Comparison of ENCODE assay signal across 9 mouse cellular contexts in the genomic region with DNA sequence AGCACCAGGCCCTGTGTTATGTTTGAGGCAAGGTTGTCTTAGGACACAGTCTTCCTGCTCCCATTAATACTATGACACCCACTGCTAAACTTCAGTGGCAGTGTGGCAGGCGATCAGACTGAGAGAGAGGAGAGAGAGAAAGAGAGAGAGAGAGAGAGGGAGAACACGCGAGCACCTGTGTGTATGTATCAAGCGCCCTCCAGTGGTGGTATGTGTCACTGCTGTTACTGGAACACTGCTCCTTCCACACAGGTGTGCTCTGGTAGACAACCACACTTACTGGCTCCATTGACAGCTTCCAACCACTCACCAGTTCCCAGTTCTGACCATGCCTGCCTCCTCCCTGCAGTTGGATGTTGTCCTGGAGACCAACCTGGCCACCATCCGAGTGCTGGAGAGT. TPM values are rescaled to one million over a fixed set of nuclear protein-coding genes. Genes with fewer than 3 reads are reported as not detected.
DNase-seq lines count a peak whose midpoint lies in the region; ATAC-seq lines count a peak whose summit lies in the region.
"Had no signal": no experiment of that assay in that cellular context is flagged by ENCODE, and none has a peak within 500 bp of the region (broad histone marks: within the 10 kb centered on the region; RNA-seq: fewer than 3 reads in every experiment).

No protein-coding gene starts in this region.

- H3K9me3 ChIP-seq in kidney, embryonic 14.5 days (ENCODE audit: control insufficient read depth, low read length): no peaks in the 10 kb centered on the region
- H3K9me3 ChIP-seq in midbrain, embryonic 10.5 days (replicated peaks): no peaks in the 10 kb centered on the region
- H3K9me3 ChIP-seq in stomach, embryonic 16.5 days (replicated peaks; ENCODE audit: control insufficient read depth, low read length): no peaks in the 10 kb centered on the region
- H3K9me3 ChIP-seq: limb, embryonic 15.5 days had no signal

- no peak overlapping the region for H3K4me2 ChIP-seq in kidney, embryonic 14.5 days (replicated peaks; ENCODE audit: low read depth, low read length)
- H3K4me2 ChIP-seq in stomach, embryonic 16.5 days (ENCODE audit: low read depth, low read length): no peak overlapping the region
- H3K4me2 ChIP-seq: limb, embryonic 15.5 days had no signal

- DNase-seq in kidney, adult 11 months: peak; percentile 30
- DNase-seq in embryo, embryonic 10 days (ENCODE audit: low spot score): peak; percentile 62
- peak; percentile 53 for DNase-seq in heart, postnatal 4 days
- DNase-seq in left cerebral cortex, adult 11 months (ENCODE audit: low spot score): peak; percentile 55
- peak; percentile 30 for DNase-seq in midbrain, embryonic 10.5 days (ENCODE audit: low spot score)

- no peak overlapping the region for H3K9ac ChIP-seq in kidney, embryonic 14.5 days (ENCODE audit: low read depth, low read length)
- no peak overlapping the region for H3K9ac ChIP-seq in stomach, embryonic 16.5 days (ENCODE audit: low read length)
- H3K9ac ChIP-seq: limb, embryonic 15.5 days had no signal

- no peak overlapping the region for H3K4me3 ChIP-seq in kidney, embryonic 14.5 days (ENCODE audit: low read length)
- H3K4me3 ChIP-seq in midbrain, embryonic 10.5 days: no peak overlapping the region
- no peak overlapping the region for H3K4me3 ChIP-seq in stomach, embryonic 16.5 days (replicated peaks; ENCODE audit: low read length)
- H3K4me3 ChIP-seq: limb, embryonic 15.5 days had no signal

- WGBS in kidney, embryonic 14.5 days: 53% methylated on average over 5 of the region's 5 CpGs
- WGBS in midbrain, embryonic 10.5 days: 58% methylated on average over 5 of the region's 5 CpGs
- 35% methylated on average over 5 of the region's 5 CpGs for WGBS in stomach, embryonic 16.5 days

- H3K36me3 ChIP-seq in kidney, embryonic 14.5 days (ENCODE audit: control insufficient read depth, insufficient read depth, low read length): peaks cover 90% of the 10 kb centered on the region
- peaks cover 100% of the 10 kb centered on the region for H3K36me3 ChIP-seq in midbrain, embryonic 10.5 days
- H3K36me3 ChIP-seq in stomach, embryonic 16.5 days (ENCODE audit: control insufficient read depth, insufficient read depth, low read length): peaks cover 41% of the 10 kb centered on the region

- no peak; the same call in 1 of the 2 replicates for ATAC-seq in kidney, embryonic 14.5 days (ENCODE audit: low FRiP score, low TSS enrichment)
- ATAC-seq in activated CD4-positive, CD25-positive, alpha-beta regulatory T cell, adult 4 months: peak; percentile 61
- ATAC-seq in stomach, embryonic 16.5 days (ENCODE audit: insufficient read depth, low FRiP score): 0 out of 2 replicates have a peak, but pooled peaks have one; percentile 16

- H3K4me1 ChIP-seq in kidney, embryonic 14.5 days (ENCODE audit: control insufficient read depth, insufficient read depth, low read length): no peaks in the 10 kb centered on the region
- H3K4me1 ChIP-seq in midbrain, embryonic 10.5 days: no peaks in the 10 kb centered on the region
- H3K4me1 ChIP-seq in stomach, embryonic 16.5 days (ENCODE audit: control insufficient read depth, insufficient read depth, low read length): no peaks in the 10 kb centered on the region
- H3K4me1 ChIP-seq: limb, embryonic 15.5 days had no signal

- H3K27me3 ChIP-seq in kidney, embryonic 14.5 days (ENCODE audit: control insufficient read depth, insufficient read depth, low read length): no peaks in the 10 kb centered on the region
- H3K27me3 ChIP-seq in midbrain, embryonic 10.5 days (ENCODE audit: low read depth, poor library complexity, severe bottlenecking): no peaks in the 10 kb centered on the region
- H3K27me3 ChIP-seq in stomach, embryonic 16.5 days (ENCODE audit: control insufficient read depth, insufficient read depth, low read length): no peaks in the 10 kb centered on the region
- H3K27me3 ChIP-seq: limb, embryonic 15.5 days had no signal

- H3K27ac ChIP-seq in kidney, embryonic 14.5 days (ENCODE audit: low read depth, low read length): no peak overlapping the region
- H3K27ac ChIP-seq in midbrain, embryonic 10.5 days (replicated peaks): no peak overlapping the region
- H3K27ac ChIP-seq in stomach, embryonic 16.5 days (ENCODE audit: low read length): no peak overlapping the region
- H3K27ac ChIP-seq: limb, embryonic 15.5 days had no signal

RNA-seq across cellular contexts. Expression of gene F2rl3, which starts 15.6 kb away (rescaled TPM):
- 3.3 and 3.7 TPM in 2 replicates for polyA plus RNA-seq in kidney, embryonic 14.5 days (2014; fragmentation: Nextera tagmentation; extraction: Ambion mirVana)
- polyA plus RNA-seq in activated CD4-positive, CD25-positive, alpha-beta regulatory T cell, adult 4 months (2017; shearing (Covaris generic)): 1 to 10 TPM; 8.1 to 10.0 TPM
- 1 to 10 TPM; 3.5 TPM for total RNA-seq in heart, postnatal 4 days (2021)
- 1.2 and 2.4 TPM in 2 replicates for polyA plus RNA-seq in midbrain, embryonic 10.5 days (2016; fragmentation: Nextera tagmentation; extraction: Ambion mirVana)
- 3.2 and 3.3 TPM in 2 replicates for polyA plus RNA-seq in stomach, embryonic 16.5 days (2015; fragmentation: Nextera tagmentation; extraction: Ambion mirVana)

RNA-seq across cellular contexts. Expression of gene Sin3b, which starts 23.0 kb away (rescaled TPM):
- 165 and 182 TPM in 2 replicates for polyA plus RNA-seq in kidney, embryonic 14.5 days (2014; fragmentation: Nextera tagmentation; extraction: Ambion mirVana)
- 100 to 1,000 TPM; 115 to 120 TPM for polyA plus RNA-seq in activated CD4-positive, CD25-positive, alpha-beta regulatory T cell, adult 4 months (2017; shearing (Covaris generic))
- total RNA-seq in heart, postnatal 4 days (2021): 100 to 1,000 TPM; 133 to 135 TPM
- 151 and 164 TPM in 2 replicates for polyA plus RNA-seq in midbrain, embryonic 10.5 days (2016; fragmentation: Nextera tagmentation; extraction: Ambion mirVana)
- polyA plus RNA-seq in stomach, embryonic 16.5 days (2015; fragmentation: Nextera tagmentation; extraction: Ambion mirVana): 144 and 145 TPM in 2 replicates
